Mouse (Mus musculus) kidney, embryonic 16.5 days (tissue): ENCODE measurements around the gene Astl. TPM values are rescaled to one million over a fixed set of nuclear protein-coding genes. Genes with fewer than 3 reads are reported as not detected.

Experiments used
- ATAC-seq: fragments of 200-750 bp; cut with Nextera tagmentation; 2 replicates; pipeline ENCODE4 v1.8.0; 2017; ENCODE audit warnings: moderate TSS enrichment; ENCODE audit not compliant: low FRiP score, low TSS enrichment
- H3K27ac ChIP-seq: fragments of 300-500 bp; sonication (generic); 2 replicates; pipeline ENCODE4 v1.5.1; 2014; ENCODE audit warnings: low read length
- H3K27me3 ChIP-seq: fragments of 300-500 bp; sonication (generic); 2 replicates; pipeline ENCODE4 v1.6.1; 2014; ENCODE audit warnings: low read length, control low read depth, mixed read lengths; ENCODE audit not compliant: insufficient read depth
- H3K36me3 ChIP-seq: fragments of 300-500 bp; sonication (generic); 2 replicates; pipeline ENCODE4 v1.6.1; 2014; ENCODE audit warnings: low read length, control low read depth, mixed read lengths; ENCODE audit not compliant: insufficient read depth
- H3K4me1 ChIP-seq: fragments of 300-500 bp; sonication (generic); 2 replicates; pipeline ENCODE4 v1.6.1; 2014; ENCODE audit warnings: low read length, control low read depth, mixed read lengths; ENCODE audit not compliant: insufficient read depth
- H3K4me2 ChIP-seq: fragments of 300-500 bp; sonication (generic); replicated peaks from 2 replicates; pipeline ENCODE4 v1.6.1; 2014; ENCODE audit warnings: low read depth, low read length
- H3K4me3 ChIP-seq: fragments of 300-500 bp; sonication (generic); 2 replicates; pipeline ENCODE4 v1.5.1; 2014; ENCODE audit warnings: mild to moderate bottlenecking, low read length
- H3K9ac ChIP-seq: fragments of 300-500 bp; sonication (generic); replicated peaks from 2 replicates; pipeline ENCODE4 v1.6.1; 2014; ENCODE audit warnings: low read length
- H3K9me3 ChIP-seq: fragments of 300-500 bp; sonication (generic); 2 replicates; pipeline ENCODE4 v1.6.1; 2016; ENCODE audit warnings: low read length, control low read depth
- WGBS: fragments of 180-500 bp; shearing (Covaris S2); extraction: QIAGEN DNeasy Blood & Tissue Kit; methylation state at CpG from one replicate; pipeline ENCODE4 v1.1.7; 2014; 5-methylcytosine and 5-hydroxymethylcytosine counted together
- polyA plus RNA-seq: library from polyadenylated mRNA; unstranded; fragments of >200 nt; fragmentation: Nextera tagmentation; extraction: Ambion mirVana; gene quantifications from 2 replicates; pipeline ENCODE4 v1.2.1, GENCODE M21; 2015

Gene Astl
- polyA plus RNA-seq, 1 experiment from 2014 or later, result not detected

GRCm38 (mm10) chr2:127336497-127336832 lies 2.0 kb upstream of the Astl start:
- WGBS, result 3% methylated on average over 31 of the region's 33 CpGs
- no peak for ATAC-seq
- H3K36me3 ChIP-seq, result no peaks in the 10 kb centered on the region
- peaks cover 27% of the 10 kb centered on the region for H3K4me1 ChIP-seq
- peak overlapping the region; percentile 76 for H3K9ac ChIP-seq
- H3K9me3 ChIP-seq, result no peaks in the 10 kb centered on the region
- H3K4me3 ChIP-seq, result peak overlapping the region; percentile 61
- H3K27ac ChIP-seq, result no peak overlapping the region; the same call in 1 of the 2 replicates
- H3K4me2 ChIP-seq, result peak overlapping the region; percentile 88
- no peaks in the 10 kb centered on the region for H3K27me3 ChIP-seq

GRCm38 (mm10) chr2:127336885-127337284 lies 1.6 kb upstream of the Astl start:
- Histone ChIP-seq H3K4me1 (peaks cover 27% of the 10 kb centered on the region), H3K9ac (peak overlapping the region; percentile 76), H3K4me3 (peak overlapping the region; percentile 61), H3K9me3 (no peaks in the 10 kb centered on the region), H3K27ac (no peak overlapping the region), H3K27me3 (no peaks in the 10 kb centered on the region), H3K36me3 (no peaks in the 10 kb centered on the region), H3K4me2 (peak overlapping the region; percentile 88)
- 43% methylated on average over 5 of the region's 5 CpGs for WGBS
- no peak for ATAC-seq

- H3K4me1 ChIP-seq, result peaks cover 27% of the 10 kb centered on the region
- no peaks in the 10 kb centered on the region for H3K27me3 ChIP-seq
- no peak overlapping the region for H3K9ac ChIP-seq
- H3K4me3 ChIP-seq, result peak overlapping the region; percentile 61
- H3K36me3 ChIP-seq, result no peaks in the 10 kb centered on the region
- H3K4me2 ChIP-seq, result peak overlapping the region; percentile 88
- no peak for ATAC-seq
- no peaks in the 10 kb centered on the region for H3K9me3 ChIP-seq
- WGBS, result 63% methylated on average over 11 of the region's 11 CpGs
- no peak overlapping the region for H3K27ac ChIP-seq
These were observed 908 bp upstream of the Astl start for GRCm38 (mm10) chr2:127337531-127337930.

GRCm38 (mm10) chr2:127338012-127338411 lies 427 bp upstream of the Astl start:
- WGBS, result 42% methylated on average over 7 of the region's 7 CpGs
- Histone ChIP-seq H3K27ac (no peak overlapping the region), H3K27me3 (no peaks in the 10 kb centered on the region), H3K4me1 (peaks cover 27% of the 10 kb centered on the region), H3K9me3 (no peaks in the 10 kb centered on the region), H3K4me2 (peak overlapping the region; percentile 88; the same call in 1 of the 2 replicates), H3K4me3 (no peak overlapping the region), H3K36me3 (no peaks in the 10 kb centered on the region), H3K9ac (no peak overlapping the region)
- no peak for ATAC-seq

GRCm38 (mm10) chr2:127338833-127339232 lies 394 bp downstream of the Astl start:
- ATAC-seq, result no peak
- Histone ChIP-seq H3K9me3 (no peaks in the 10 kb centered on the region), H3K36me3 (no peaks in the 10 kb centered on the region), H3K9ac (no peak overlapping the region), H3K4me3 (no peak overlapping the region), H3K4me2 (no peak overlapping the region), H3K27me3 (no peaks in the 10 kb centered on the region), H3K27ac (no peak overlapping the region), H3K4me1 (peaks cover 20% of the 10 kb centered on the region)
- WGBS, result 72% methylated on average over 4 of the region's 4 CpGs

- Histone ChIP-seq H3K4me1 (peaks cover 17% of the 10 kb centered on the region), H3K4me3 (no peak overlapping the region), H3K9ac (no peak overlapping the region), H3K4me2 (no peak overlapping the region), H3K9me3 (no peaks in the 10 kb centered on the region), H3K27me3 (no peaks in the 10 kb centered on the region), H3K36me3 (no peaks in the 10 kb centered on the region), H3K27ac (no peak overlapping the region)
- 72% methylated on average over 6 of the region's 6 CpGs for WGBS
- ATAC-seq, result no peak
These were observed 823 bp downstream of the Astl start for GRCm38 (mm10) chr2:127339262-127339661.

GRCm38 (mm10) chr2:127341159-127341558 lies 2.7 kb downstream of the Astl start:
- H3K9me3 ChIP-seq, result no peaks in the 10 kb centered on the region
- no peak overlapping the region for H3K27ac ChIP-seq
- no peaks in the 10 kb centered on the region for H3K36me3 ChIP-seq
- H3K4me1 ChIP-seq, result 0 out of 2 replicates have a peak, but pooled peaks cover 4% of the 10 kb centered on the region
- no peak overlapping the region for H3K9ac ChIP-seq
- 0 out of 2 replicates have a peak, but pooled peaks have one; percentile 20 for ATAC-seq
- no peak overlapping the region for H3K4me2 ChIP-seq
- WGBS, result 9% methylated on average over 3 of the region's 3 CpGs
- H3K27me3 ChIP-seq, result no peaks in the 10 kb centered on the region
- H3K4me3 ChIP-seq, result no peak overlapping the region

GRCm38 (mm10) chr2:127346334-127346733 lies 7.9 kb downstream of the Astl start:
- Histone ChIP-seq H3K4me3 (no peak overlapping the region), H3K27me3 (no peaks in the 10 kb centered on the region), H3K9me3 (no peaks in the 10 kb centered on the region), H3K9ac (no peak overlapping the region), H3K36me3 (no peaks in the 10 kb centered on the region), H3K27ac (no peak overlapping the region), H3K4me2 (no peak overlapping the region), H3K4me1 (no peaks in the 10 kb centered on the region)
- WGBS, result 61% methylated on average over 1 of the region's 1 CpGs
- ATAC-seq, result peak; percentile 65; the same call in 1 of the 2 replicates

GRCm38 (mm10) chr2:127347147-127347985 lies 8.9 kb downstream of the Astl start:
- no peaks in the 10 kb centered on the region for H3K36me3 ChIP-seq
- no peaks in the 10 kb centered on the region for H3K9me3 ChIP-seq
- H3K27me3 ChIP-seq, result no peaks in the 10 kb centered on the region
- H3K27ac ChIP-seq, result no peak overlapping the region
- no peak for ATAC-seq
- 75% methylated on average over 13 of the region's 13 CpGs for WGBS
- no peak overlapping the region for H3K9ac ChIP-seq
- no peaks in the 10 kb centered on the region for H3K4me1 ChIP-seq
- no peak overlapping the region for H3K4me2 ChIP-seq
- H3K4me3 ChIP-seq, result no peak overlapping the region

GRCm38 (mm10) chr2:127353881-127354280 lies 15.4 kb downstream of the Astl start:
- Histone ChIP-seq H3K36me3 (no peaks in the 10 kb centered on the region), H3K9me3 (no peaks in the 10 kb centered on the region), H3K4me2 (no peak overlapping the region), H3K4me3 (no peak overlapping the region), H3K27ac (no peak overlapping the region), H3K27me3 (no peaks in the 10 kb centered on the region; the same call in 1 of the 2 replicates), H3K9ac (no peak overlapping the region), H3K4me1 (no peaks in the 10 kb centered on the region)
- WGBS, result 90% methylated on average over 4 of the region's 4 CpGs
- no peak for ATAC-seq
